ENCODE assay signal across 16 mouse cellular contexts in genomic region chr14:122189901-122190300, GRCm38 (mm10). TPM values are rescaled to one million over a fixed set of nuclear protein-coding genes. Genes with fewer than 3 reads are reported as not detected.
DNase-seq lines count a peak whose midpoint lies in the region; ATAC-seq and TF ChIP-seq lines count a peak whose summit lies in the region.
"Had no signal": no experiment of that assay in that cellular context is flagged by ENCODE, and none has a peak within 500 bp of the region (broad histone marks: within the 10 kb centered on the region; RNA-seq: fewer than 3 reads in every experiment).

No protein-coding gene starts in this region.

- peak; percentile 47; the same call in 1 of the 2 replicates for ATAC-seq in frontal cortex, adult (ENCODE audit: low TSS enrichment)
- ATAC-seq in midbrain, postnatal 0 days (ENCODE audit: low FRiP score): peak; percentile 66; the same call in 1 of the 2 replicates
- ATAC-seq in midbrain, embryonic 13.5 days: no peak
- ATAC-seq: intestine, embryonic 16.5 days had no signal

- H3K9me3 ChIP-seq in midbrain, postnatal 0 days (ENCODE audit: low read length): no peaks in the 10 kb centered on the region
- H3K9me3 ChIP-seq in midbrain, embryonic 13.5 days: no peaks in the 10 kb centered on the region
- H3K9me3 ChIP-seq: embryonic facial prominence, embryonic 12.5 days; limb, embryonic 15.5 days had no signal

- H3K4me3 ChIP-seq in midbrain, postnatal 0 days (ENCODE audit: low read depth, low read length): no peak overlapping the region
- H3K4me3 ChIP-seq in midbrain, embryonic 13.5 days (replicated peaks): no peak overlapping the region
- H3K4me3 ChIP-seq: embryonic facial prominence, embryonic 12.5 days; heart, embryonic 13.5 days; limb, embryonic 15.5 days had no signal

- H3K27ac ChIP-seq in midbrain, postnatal 0 days (ENCODE audit: low read depth, low read length): no peak overlapping the region
- no peak overlapping the region for H3K27ac ChIP-seq in midbrain, embryonic 13.5 days
- H3K27ac ChIP-seq: embryonic facial prominence, embryonic 12.5 days; heart, embryonic 13.5 days; limb, embryonic 15.5 days had no signal

- no peak overlapping the region for H3K9ac ChIP-seq in midbrain, postnatal 0 days (replicated peaks; ENCODE audit: low read length, poor library complexity, severe bottlenecking)
- H3K9ac ChIP-seq in midbrain, embryonic 13.5 days (replicated peaks): no peak overlapping the region
- H3K9ac ChIP-seq: embryonic facial prominence, embryonic 12.5 days; heart, embryonic 13.5 days; limb, embryonic 15.5 days had no signal

- no peaks in the 10 kb centered on the region for H3K36me3 ChIP-seq in midbrain, postnatal 0 days (ENCODE audit: insufficient read depth, low read length)
- H3K36me3 ChIP-seq in midbrain, embryonic 13.5 days: no peaks in the 10 kb centered on the region
- H3K36me3 ChIP-seq: embryonic facial prominence, embryonic 12.5 days; heart, embryonic 13.5 days; limb, embryonic 15.5 days had no signal

- 74% methylated on average over 5 of the region's 5 CpGs for WGBS in midbrain, postnatal 0 days
- WGBS in midbrain, embryonic 13.5 days: 79% methylated on average over 5 of the region's 5 CpGs

- no peak for TF ChIP-seq CTCF in midbrain, postnatal 0 days (IDR thresholded peaks at IDR 0.05)

- no peaks in the 10 kb centered on the region for H3K27me3 ChIP-seq in midbrain, postnatal 0 days (ENCODE audit: insufficient read depth, low read length)
- no peaks in the 10 kb centered on the region for H3K27me3 ChIP-seq in midbrain, embryonic 13.5 days
- H3K27me3 ChIP-seq: embryonic facial prominence, embryonic 12.5 days; heart, embryonic 13.5 days had no signal

- H3K4me1 ChIP-seq in midbrain, postnatal 0 days (ENCODE audit: insufficient read depth, low read length): no peaks in the 10 kb centered on the region
- no peaks in the 10 kb centered on the region for H3K4me1 ChIP-seq in midbrain, embryonic 13.5 days (replicated peaks)
- H3K4me1 ChIP-seq: embryonic facial prominence, embryonic 12.5 days; limb, embryonic 15.5 days had no signal

- H3K4me2 ChIP-seq in midbrain, postnatal 0 days (ENCODE audit: low read depth, low read length, poor library complexity, severe bottlenecking): no peak overlapping the region
- no peak overlapping the region for H3K4me2 ChIP-seq in midbrain, embryonic 13.5 days (replicated peaks)
- H3K4me2 ChIP-seq: embryonic facial prominence, embryonic 12.5 days; heart, embryonic 13.5 days; limb, embryonic 15.5 days had no signal

- DNase-seq in frontal cortex, postnatal 14 days (ENCODE audit: low spot score in 2 of 2): no peak
- DNase-seq in kidney, adult 18-20 months: peak; percentile 54
- no peak for DNase-seq in kidney, postnatal 4 days
- DNase-seq in midbrain, postnatal 0 days (ENCODE audit: low spot score): peak; percentile 56
- peak; percentile 69 to 70 for DNase-seq in kidney, postnatal 36 days
- DNase-seq: B cell, adult 2 months; cerebellum, adult 9-10 months; gastrocnemius, postnatal 25 days; lung, adult 18-20 months; lung, postnatal 36 days had no signal

RNA-seq across cellular contexts. Expression of gene Clybl, which starts 8.4 kb away (rescaled TPM):
- total RNA-seq in midbrain, postnatal 0 days (2014; rRNA removed): 8.7 and 13.3 TPM in 2 replicates
- polyA plus RNA-seq in midbrain, postnatal 0 days (2015; fragmentation: Nextera tagmentation; extraction: Ambion mirVana): 21.1 and 21.6 TPM in 2 replicates
- polyA plus RNA-seq in midbrain, embryonic 13.5 days (2015; fragmentation: Nextera tagmentation; extraction: Ambion mirVana): 23.9 and 24.1 TPM in 2 replicates

Comparison
In these comparisons a context has a peak if more than half of its experiments do, and no peak if none do; other contexts are left out.
1. DNase-seq: peak in kidney, adult 18-20 months (single experiment), midbrain, postnatal 0 days (single experiment) and kidney, postnatal 36 days (2 of 2); none in frontal cortex, postnatal 14 days (0 of 2) and kidney, postnatal 4 days (0 of 2).